Mouse (Mus musculus) midbrain, embryonic 10.5 days (tissue): Measurements from ENCODE around the gene Srcap. TPM values are rescaled to one million over a fixed set of nuclear protein-coding genes. Genes with fewer than 3 reads are reported as not detected.

Experiments used
- DNase-seq: peaks from one replicate; pipeline ENCODE4 v3.0.0-alpha.2; 2017; ENCODE audit warnings: low spot score
- H3K27ac ChIP-seq: fragments of 300-500 bp; sonication (generic); replicated peaks from 2 replicates; pipeline ENCODE4 v1.5.1; 2016; ENCODE audit warnings: mild to moderate bottlenecking
- H3K27me3 ChIP-seq: fragments of 300-500 bp; sonication (generic); 2 replicates; pipeline ENCODE4 v1.6.1; 2016; ENCODE audit warnings: low read depth, mild to moderate bottlenecking; ENCODE audit not compliant: poor library complexity, severe bottlenecking
- H3K36me3 ChIP-seq: fragments of 300-500 bp; sonication (generic); 2 replicates; pipeline ENCODE4 v1.6.1; 2016; ENCODE audit warnings: mild to moderate bottlenecking, moderate library complexity
- H3K4me1 ChIP-seq: fragments of 300-500 bp; sonication (generic); 2 replicates; pipeline ENCODE4 v1.6.1; 2016
- H3K4me3 ChIP-seq: fragments of 300-500 bp; sonication (generic); 2 replicates; pipeline ENCODE4 v1.5.1; 2016; ENCODE audit warnings: mild to moderate bottlenecking, moderate library complexity
- H3K9me3 ChIP-seq: fragments of 300-500 bp; sonication (generic); replicated peaks from 2 replicates; pipeline ENCODE4 v1.6.1; 2016; ENCODE audit warnings: mild to moderate bottlenecking
- WGBS: fragments of 180-500 bp; shearing (Covaris S2); methylation state at CpG from one replicate; pipeline ENCODE4 v1.1.7; 2016; 5-methylcytosine and 5-hydroxymethylcytosine counted together
- microRNA-seq: library from miRNA; unstranded; fragments of <30 nt; microRNA quantifications from one replicate; pipeline ENCODE4, GENCODE M21; 2017
- polyA plus RNA-seq: library from polyadenylated mRNA; unstranded; fragments of >200 nt; fragmentation: Nextera tagmentation; extraction: Ambion mirVana; gene quantifications from 2 replicates; pipeline ENCODE4 v1.2.1, GENCODE M21; 2016

Gene Srcap
- polyA plus RNA-seq, 1 experiment from 2014 or later = 52.6 TPM

DNA sequence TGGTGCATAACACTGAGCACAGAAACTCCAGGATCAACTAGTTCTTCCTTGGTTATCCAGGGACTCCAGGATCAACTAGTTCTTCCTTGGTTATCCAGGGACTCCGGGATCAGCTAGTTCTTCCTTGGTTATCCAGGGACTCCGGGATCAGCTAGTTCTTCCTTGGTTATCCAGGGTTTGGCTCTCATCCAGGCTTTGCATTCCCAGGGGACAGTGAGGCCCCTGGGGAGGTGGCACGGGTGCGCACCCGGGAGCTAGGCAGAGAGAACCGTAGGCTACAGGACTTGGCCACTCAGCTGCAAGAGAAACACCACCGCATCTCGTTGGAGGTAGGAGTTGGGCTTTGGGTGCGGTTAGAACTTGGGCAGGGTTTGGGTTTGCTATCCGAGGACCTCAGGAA lies 79.3 kb downstream of the Srcap start:
- Histone ChIP-seq H3K9me3 (no peaks in the 10 kb centered on the region), H3K27ac (no peak overlapping the region), H3K4me3 (no peak overlapping the region), H3K36me3 (peaks cover 67% of the 10 kb centered on the region), H3K27me3 (no peaks in the 10 kb centered on the region), H3K4me1 (peaks cover 24% of the 10 kb centered on the region)
- DNase-seq = no peak
- 93% methylated on average over 10 of the region's 10 CpGs for WGBS

GRCm38 (mm10) chr7:127592575-127592974 lies 80.8 kb downstream of the Srcap start:
- Histone ChIP-seq H3K4me1 (peaks cover 13% of the 10 kb centered on the region), H3K36me3 (peaks cover 82% of the 10 kb centered on the region), H3K27me3 (no peaks in the 10 kb centered on the region), H3K4me3 (no peak overlapping the region), H3K9me3 (no peaks in the 10 kb centered on the region), H3K27ac (no peak overlapping the region)
- DNase-seq = no peak
- 91% methylated on average over 14 of the region's 14 CpGs for WGBS

GRCm38 (mm10) chr7:127596747-127597146 lies 85.0 kb downstream of the Srcap start:
- no peak overlapping the region for H3K4me3 ChIP-seq
- no peaks in the 10 kb centered on the region for H3K9me3 ChIP-seq
- no peak overlapping the region for H3K27ac ChIP-seq
- no peaks in the 10 kb centered on the region for H3K27me3 ChIP-seq
- no peaks in the 10 kb centered on the region for H3K4me1 ChIP-seq
- 93% methylated on average over 17 of the region's 17 CpGs for WGBS
- DNase-seq = no peak
- H3K36me3 ChIP-seq = peaks cover 100% of the 10 kb centered on the region

GRCm38 (mm10) chr7:127600612-127601011 lies 88.8 kb downstream of the Srcap start:
- 93% methylated on average over 7 of the region's 7 CpGs for WGBS
- Histone ChIP-seq H3K4me1 (no peaks in the 10 kb centered on the region), H3K9me3 (no peaks in the 10 kb centered on the region), H3K4me3 (no peak overlapping the region), H3K27ac (no peak overlapping the region), H3K36me3 (peaks cover 100% of the 10 kb centered on the region), H3K27me3 (no peaks in the 10 kb centered on the region)
- no peak for DNase-seq

DNA sequence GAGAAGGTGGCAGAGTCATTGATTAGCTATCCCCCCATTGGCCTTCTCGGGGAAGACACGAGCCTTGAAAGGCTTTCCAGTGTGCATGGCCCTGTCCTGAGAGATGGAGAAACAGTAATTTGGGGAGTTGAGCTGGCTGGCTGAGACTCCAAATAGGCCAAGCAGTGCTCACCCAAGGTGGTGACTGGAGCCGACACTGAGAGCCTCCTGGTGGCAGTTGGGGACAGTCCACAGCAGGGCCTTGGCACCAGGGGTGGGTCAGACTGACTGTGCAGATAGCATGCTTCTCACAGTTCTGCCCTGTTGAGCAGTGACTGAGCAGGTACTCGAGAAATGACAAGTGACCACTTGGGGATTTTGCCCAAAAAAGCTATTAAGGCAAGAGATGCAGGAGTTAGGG lies 90.0 kb downstream of the Srcap start:
- DNase-seq = no peak
- Histone ChIP-seq H3K4me3 (no peak overlapping the region), H3K27ac (no peak overlapping the region), H3K27me3 (no peaks in the 10 kb centered on the region), H3K4me1 (no peaks in the 10 kb centered on the region), H3K36me3 (peaks cover 100% of the 10 kb centered on the region), H3K9me3 (no peaks in the 10 kb centered on the region)
- 84% methylated on average over 4 of the region's 4 CpGs for WGBS

GRCm38 (mm10) chr7:127602903-127603302 lies 91.1 kb downstream of the Srcap start:
- no peak overlapping the region for H3K27ac ChIP-seq
- H3K4me3 ChIP-seq = no peak overlapping the region
- DNase-seq = no peak
- H3K36me3 ChIP-seq = peaks cover 100% of the 10 kb centered on the region
- H3K4me1 ChIP-seq = no peaks in the 10 kb centered on the region
- H3K27me3 ChIP-seq = no peaks in the 10 kb centered on the region
- 83% methylated on average over 2 of the region's 2 CpGs for WGBS
- no peaks in the 10 kb centered on the region for H3K9me3 ChIP-seq

- no peaks in the 10 kb centered on the region for H3K4me1 ChIP-seq
- 89% methylated on average over 10 of the region's 10 CpGs for WGBS
These were observed 92.5 kb downstream of the Srcap start for GRCm38 (mm10) chr7:127604256-127604655.

GRCm38 (mm10) chr7:127607150-127607549 lies 95.4 kb downstream of the Srcap start:
- H3K36me3 ChIP-seq = peaks cover 100% of the 10 kb centered on the region
- H3K27ac ChIP-seq = no peak overlapping the region
- H3K27me3 ChIP-seq = no peaks in the 10 kb centered on the region
- H3K4me3 ChIP-seq = no peak overlapping the region
- 86% methylated on average over 6 of the region's 6 CpGs for WGBS
- no peaks in the 10 kb centered on the region; the same call in 1 of the 2 replicates for H3K9me3 ChIP-seq
- H3K4me1 ChIP-seq = no peaks in the 10 kb centered on the region
- no peak for DNase-seq

More at GRCm38 (mm10) chr7:127604256-127604655, 92.5 kb downstream of the Srcap start:
- Histone ChIP-seq H3K27ac (no peak overlapping the region), H3K27me3 (no peaks in the 10 kb centered on the region), H3K36me3 (peaks cover 100% of the 10 kb centered on the region), H3K9me3 (no peaks in the 10 kb centered on the region), H3K4me3 (no peak overlapping the region)
- DNase-seq = no peak

Small RNAs within 50 kb of the gene (microRNA-seq; reads per million reads assigned to microRNA genes)
- not detected for gene Gm47278
- gene Mir7060 = 2.1 reads per million

Other genes starting within 250 kb of the Srcap start
- 71.2 and 76.9 TPM in 2 replicates for gene Sephs2, start 237.9 kb upstream of the Srcap start, polyA plus RNA-seq
- 0.72 and 0.77 TPM in 2 replicates for gene Itgal, start 215.7 kb upstream of the Srcap start, polyA plus RNA-seq
- 19.7 and 20.6 TPM in 2 replicates for gene Zfp768, start 166.4 kb upstream of the Srcap start, polyA plus RNA-seq
- 8.6 and 9.1 TPM in 2 replicates for gene Zfp747, start 135.9 kb upstream of the Srcap start, polyA plus RNA-seq
- 5.8 and 6.4 TPM in 2 replicates for gene 9130019O22Rik, start 124.8 kb upstream of the Srcap start, polyA plus RNA-seq
- 5.4 and 6.3 TPM in 2 replicates for gene E430018J23Rik, start 118.4 kb upstream of the Srcap start, polyA plus RNA-seq
- 6.9 and 8.0 TPM in 2 replicates for gene Zfp764, start 105.2 kb upstream of the Srcap start, polyA plus RNA-seq
- 34.4 and 35.2 TPM in 2 replicates for gene Zfp688, start 89.9 kb upstream of the Srcap start, polyA plus RNA-seq
- 13.9 and 16.4 TPM in 2 replicates for gene Zfp689, start 62.8 kb upstream of the Srcap start, polyA plus RNA-seq
- 56.0 and 59.6 TPM in 2 replicates for gene Prr14, start 52.4 kb upstream of the Srcap start, polyA plus RNA-seq
- 8.6 and 9.6 TPM in 2 replicates for gene Fbrs, start 32.8 kb upstream of the Srcap start, polyA plus RNA-seq
- gene Gm42715, start 7.6 kb downstream of the Srcap start, polyA plus RNA-seq = 14.3 and 18.8 TPM in 2 replicates
- 7.2 and 8.2 TPM in 2 replicates for gene Tmem265, start 49.4 kb downstream of the Srcap start, polyA plus RNA-seq
- 46.9 and 48.3 TPM in 2 replicates for gene Phkg2, start 61.4 kb downstream of the Srcap start, polyA plus RNA-seq
- 14.4 and 16.9 TPM in 2 replicates for gene Ccdc189, start 76.6 kb downstream of the Srcap start, polyA plus RNA-seq
- gene Rnf40, start 76.8 kb downstream of the Srcap start, polyA plus RNA-seq = 56.7 and 59.6 TPM in 2 replicates
- gene Zfp629, start 103.8 kb downstream of the Srcap start, polyA plus RNA-seq = 32.2 and 37.1 TPM in 2 replicates
- gene Bcl7c, start 196.9 kb downstream of the Srcap start, polyA plus RNA-seq = 47.8 and 48.9 TPM in 2 replicates
- 5.1 and 5.2 TPM in 2 replicates for gene Ctf1, start 200.8 kb downstream of the Srcap start, polyA plus RNA-seq
- 0.22 and 0.36 TPM in 2 replicates for gene Ctf2, start 220.2 kb downstream of the Srcap start, polyA plus RNA-seq
- 7.9 and 8.3 TPM in 2 replicates for gene Fbxl19, start 232.6 kb downstream of the Srcap start, polyA plus RNA-seq